Mouse (Mus musculus) heart, adult 8-10 months (tissue): Measurements from ENCODE around the gene Crxos. TPM values are rescaled to one million over a fixed set of nuclear protein-coding genes. Genes with fewer than 3 reads are reported as not detected.

Source experiments
- DNase-seq: peaks from one replicate; pipeline ENCODE4 v3.0.0; 2022; ENCODE audit warnings: low spot score
- total RNA-seq, 4 experiments: library from RNA; stranded (reverse); gene quantifications; 2 replicates each; pipeline ENCODE4 v1.2.4; 2022

Gene Crxos
- total RNA-seq, 4 experiments from 2014 or later, result not detected

- DNase-seq, result no peak
Observed at GRCm38 (mm10) chr7:15921796-15922195, 39.4 kb downstream of the Crxos start.

- DNase-seq, result peak; percentile 89
Observed at GRCm38 (mm10) chr7:15922220-15922773, 39.9 kb downstream of the Crxos start, which contains the start of gene Selenow. Selenow (minus strand) TSS chr7:15922402.

DNA sequence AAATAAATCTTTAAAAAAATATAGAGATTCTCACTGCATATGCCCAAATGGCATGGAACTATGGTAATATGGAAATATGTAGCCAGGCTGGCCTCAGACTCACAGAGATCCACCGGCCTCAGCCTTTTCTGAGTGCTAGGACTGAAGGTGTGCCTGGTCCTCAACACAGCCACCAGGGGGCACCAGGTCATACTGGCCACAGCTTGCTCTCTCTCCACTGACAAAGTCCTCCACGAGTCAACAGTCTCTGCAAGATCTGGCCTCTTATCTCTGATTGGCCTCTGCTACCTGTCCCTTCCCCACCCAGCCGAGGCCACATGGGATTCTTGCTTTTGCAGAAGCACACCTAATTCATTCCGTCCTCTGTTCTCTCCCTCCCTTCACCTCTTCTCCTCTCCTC, 47.5 kb downstream of the Crxos start:
- DNase-seq, result peak; percentile 74

GRCm38 (mm10) chr7:15930543-15930942, 48.1 kb downstream of the Crxos start:
- DNase-seq, result no peak

- no peak for DNase-seq
Observed at GRCm38 (mm10) chr7:15931635-15932034, 49.2 kb downstream of the Crxos start.

GRCm38 (mm10) chr7:15933437-15934359, 51.3 kb downstream of the Crxos start:
- DNase-seq, result peak; percentile 80

GRCm38 (mm10) chr7:15937491-15937890, 55.1 kb downstream of the Crxos start:
- no peak for DNase-seq

DNA sequence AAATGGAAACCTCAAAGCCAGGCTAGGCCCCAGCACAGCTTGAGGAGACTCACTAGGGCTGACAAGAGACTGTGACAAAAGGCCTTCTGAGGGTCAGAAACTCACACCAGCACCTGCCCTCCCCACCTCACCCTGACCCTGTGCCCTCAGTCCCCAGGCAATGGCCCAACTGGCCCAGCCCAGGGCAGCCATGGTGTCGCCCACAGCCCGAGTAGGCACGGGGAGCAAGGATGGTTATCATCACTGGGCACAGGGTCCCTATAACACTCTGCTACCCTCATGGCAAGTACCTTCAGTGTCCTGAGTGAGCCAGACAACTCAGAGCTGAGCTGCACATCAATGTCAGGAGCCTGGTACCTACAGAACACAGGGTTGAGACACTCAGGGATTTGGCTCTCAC, 56.2 kb downstream of the Crxos start:
- no peak for DNase-seq

DNA sequence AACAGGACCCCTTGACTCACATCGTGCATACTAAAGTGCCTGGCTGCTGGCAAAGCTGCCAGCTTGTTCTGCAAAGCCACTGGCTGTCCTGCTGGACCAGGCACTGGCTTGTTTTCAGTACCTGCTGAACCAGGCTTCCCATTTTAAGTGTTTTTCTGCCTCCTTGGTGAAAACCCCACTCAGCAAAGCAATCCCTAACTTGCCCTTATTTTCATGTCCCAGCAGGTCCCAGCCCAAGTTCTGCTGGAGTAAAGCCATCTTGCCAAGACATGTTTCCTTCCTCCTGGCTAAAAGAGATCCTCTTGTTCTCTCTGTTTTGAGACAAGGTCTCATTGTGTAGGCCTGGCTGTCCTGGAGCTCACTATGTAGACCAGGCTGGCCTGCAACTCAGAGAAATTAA, 61.9 kb downstream of the Crxos start:
- DNase-seq, result no peak

GRCm38 (mm10) chr7:15945211-15945610, 62.8 kb downstream of the Crxos start:
- DNase-seq, result no peak

GRCm38 (mm10) chr7:15945721-15946536, 63.5 kb downstream of the Crxos start, which contains the start of gene Nop53:
Nop53 (minus strand) TSS chr7:15946074.
- peak; percentile 96 for DNase-seq

- DNase-seq, result no peak
Observed at GRCm38 (mm10) chr7:15947653-15948260, 65.3 kb downstream of the Crxos start.

DNA sequence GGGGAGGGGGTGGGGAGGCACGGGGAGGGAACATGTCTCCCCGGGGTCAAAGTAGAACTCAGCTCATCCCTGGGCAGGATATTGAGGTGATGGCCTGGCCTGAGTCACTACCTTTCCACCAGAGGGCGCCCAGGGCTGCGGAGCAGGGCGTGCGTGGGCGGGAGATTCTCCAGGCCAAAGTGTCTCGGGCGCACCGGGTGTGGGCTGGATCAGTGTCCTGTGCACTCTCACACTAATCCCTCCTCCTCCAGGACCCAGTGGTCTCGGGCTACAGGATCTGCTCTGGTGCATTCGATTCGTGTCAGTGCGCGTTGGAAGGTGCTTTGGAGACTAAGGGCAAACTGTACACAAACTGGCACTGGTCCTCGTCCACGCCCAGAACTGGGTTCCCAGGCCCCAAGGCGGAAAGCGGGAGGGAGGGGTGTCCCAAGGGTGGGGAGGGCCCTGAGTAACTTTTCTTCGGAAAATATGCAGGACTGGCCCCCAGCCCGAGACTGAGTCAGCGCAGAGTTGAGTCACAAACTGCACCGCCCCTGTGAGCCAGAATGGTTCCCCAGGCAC, 66.0 kb downstream of the Crxos start:
- peak; percentile 95 for DNase-seq

DNA sequence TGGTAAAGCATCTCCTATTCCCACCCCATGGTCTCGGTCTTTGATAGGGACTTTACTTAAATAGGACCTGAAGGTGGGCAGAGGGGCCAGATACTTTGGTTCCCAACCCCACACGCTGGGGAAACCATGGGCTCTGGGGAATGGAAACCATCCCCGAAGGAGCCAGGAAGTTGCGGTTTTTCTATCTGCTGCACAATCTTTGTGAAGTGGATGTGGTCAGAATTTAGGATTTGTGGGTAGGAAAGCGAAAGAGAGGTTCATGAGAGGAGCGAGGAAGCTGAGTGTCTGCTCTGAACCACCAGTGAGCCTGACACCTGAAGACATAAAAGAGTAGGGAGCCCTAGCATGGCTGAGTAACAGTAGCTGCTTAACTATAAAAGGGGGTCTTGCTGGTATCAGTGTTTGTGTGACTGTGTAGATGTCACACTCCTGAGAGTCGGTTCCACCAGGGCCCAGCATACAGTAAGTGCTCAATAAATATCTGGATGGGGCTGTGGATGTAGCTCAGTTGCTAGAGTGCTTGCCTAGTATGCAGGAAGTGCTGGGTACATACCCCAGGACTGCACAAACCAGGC, 66.9 kb downstream of the Crxos start:
- DNase-seq, result no peak

DNA sequence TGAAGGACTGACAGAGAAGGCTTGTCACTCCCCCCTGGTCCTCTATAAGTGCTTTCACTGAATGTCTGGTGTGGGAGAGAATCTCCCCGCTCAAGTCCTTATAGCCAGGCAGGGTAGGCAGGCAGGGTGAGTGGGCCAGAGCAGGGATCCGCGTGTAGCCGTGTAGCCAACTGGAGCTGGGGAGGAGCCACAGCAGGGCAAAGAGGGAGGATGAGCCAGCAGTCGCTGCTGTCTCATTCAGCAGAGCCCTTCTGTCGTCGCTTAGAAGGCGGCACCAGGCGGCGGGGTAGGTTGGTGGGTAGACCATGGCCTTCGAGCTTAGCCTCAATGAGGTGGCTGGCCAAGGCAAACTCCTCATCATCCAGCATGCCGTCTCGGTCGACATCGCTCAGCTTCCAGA, 67.6 kb downstream of the Crxos start:
- DNase-seq, result no peak

DNA sequence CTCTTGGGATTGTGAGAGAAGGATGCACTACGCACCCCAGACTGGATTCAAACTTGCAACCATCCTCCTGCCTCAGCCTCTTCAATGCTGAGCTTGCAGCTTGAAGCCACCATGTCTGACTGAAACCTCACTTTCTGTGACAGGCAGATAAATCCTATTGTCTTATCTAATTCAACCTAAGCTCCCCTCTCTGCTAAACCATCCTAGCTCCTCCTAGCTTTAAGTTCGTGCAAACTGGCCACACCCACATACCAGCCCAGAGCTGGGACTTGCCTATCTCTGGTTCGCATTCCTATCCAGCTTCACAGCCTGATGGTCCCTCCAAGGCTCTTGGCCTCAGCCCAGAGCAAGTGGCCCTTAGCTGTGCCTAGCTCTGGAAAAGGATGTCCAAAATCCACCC, 70.0 kb downstream of the Crxos start:
- DNase-seq, result no peak

Other genes with a start within 250 kb of the Crxos start
- gene Obox3, start 242.7 kb upstream of the Crxos start, total RNA-seq, result not detected
- gene Obox5, start 132.5 kb upstream of the Crxos start, total RNA-seq, result not detected
- not detected for gene Obox6, start 42.9 kb upstream of the Crxos start, total RNA-seq
- not detected for gene Crx, start 2.6 kb upstream of the Crxos start, total RNA-seq
- gene Selenow, start 39.8 kb downstream of the Crxos start, total RNA-seq, result 100 to 1,000 TPM; 183 to 219 (median 204) TPM
- 100 to 1,000 TPM; 121 to 147 (median 136) TPM for gene Nop53, start 63.5 kb downstream of the Crxos start, total RNA-seq
- gene Ehd2, start 85.0 kb downstream of the Crxos start, total RNA-seq, result 10 to 100 TPM; 54.4 to 95.0 (median 82.9) TPM
- 1 to 10 TPM; 5.7 to 8.6 (median 7.7) TPM for gene Bicra, start 165.3 kb downstream of the Crxos start, total RNA-seq
- not detected for gene Zfp541, start 179.2 kb downstream of the Crxos start, total RNA-seq
- gene Napa, start 215.8 kb downstream of the Crxos start, total RNA-seq, result 100 to 1,000 TPM in 1 of 4 experiments, 10 to 100 TPM in 3; 76.5 to 101 (median 84.9) TPM
- gene Kptn, start 237.3 kb downstream of the Crxos start, total RNA-seq, result 10 to 100 TPM; 20.1 to 25.7 (median 23.5) TPM
- under 1 TPM; 0.66 to 0.84 (median 0.70) TPM for gene Slc8a2, start 247.2 kb downstream of the Crxos start, total RNA-seq